Mouse (Mus musculus) limb, embryonic 15.5 days (tissue): ENCODE measurements at regions not wholly inside any gene's neighbourhood (a gene's known extent, or its start where the extent isn't known, plus 50 kb on each side); places are given as distances from the start of the nearest gene placed in this dataset.

Experiments
- ATAC-seq: fragments of 200-750 bp; cut with Nextera tagmentation; 2 replicates; pipeline ENCODE4 v1.8.0; 2017; ENCODE audit warnings: low read depth, moderate TSS enrichment; ENCODE audit not compliant: insufficient number of reproducible peaks, low FRiP score, low TSS enrichment
- H3K27ac ChIP-seq: fragments of 300-500 bp; sonication (generic); 2 replicates; pipeline ENCODE4 v1.5.1; 2015; ENCODE audit warnings: moderate library complexity, mild to moderate bottlenecking, inconsistent platforms
- H3K27me3 ChIP-seq: fragments of 300-500 bp; sonication (generic); 2 replicates; pipeline ENCODE4 v1.6.1; 2015; ENCODE audit warnings: inconsistent platforms
- H3K36me3 ChIP-seq: fragments of 300-500 bp; sonication (generic); 2 replicates; pipeline ENCODE4 v1.6.1; 2015; ENCODE audit warnings: inconsistent platforms
- H3K4me1 ChIP-seq: fragments of 300-500 bp; sonication (generic); 2 replicates; pipeline ENCODE4 v1.6.1; 2015; ENCODE audit warnings: inconsistent platforms
- H3K4me2 ChIP-seq: fragments of 300-500 bp; sonication (generic); 2 replicates; pipeline ENCODE4 v1.6.1; 2015; ENCODE audit warnings: mild to moderate bottlenecking, inconsistent platforms
- H3K4me3 ChIP-seq: fragments of 300-500 bp; sonication (generic); 2 replicates; pipeline ENCODE4 v1.5.1; 2015; ENCODE audit warnings: mild to moderate bottlenecking, inconsistent platforms
- H3K9ac ChIP-seq: fragments of 300-500 bp; sonication (generic); 2 replicates; pipeline ENCODE4 v1.6.1; 2015; ENCODE audit warnings: inconsistent platforms
- H3K9me3 ChIP-seq: fragments of 300-500 bp; sonication (generic); 2 replicates; pipeline ENCODE4 v1.6.1; 2016; ENCODE audit warnings: inconsistent platforms
- WGBS: fragments of 180-500 bp; shearing (Covaris S2); methylation state at CpG from one replicate; pipeline ENCODE4 v1.1.7; 2015; 5-methylcytosine and 5-hydroxymethylcytosine counted together

GRCm38 (mm10) chr1:190067181-190067580 is 103.3 kb downstream of the Prox1 start:
- H3K4me2 ChIP-seq, result no peak overlapping the region
- 69% methylated on average over 3 of the region's 3 CpGs for WGBS
- H3K27me3 ChIP-seq, result no peaks in the 10 kb centered on the region
- H3K9me3 ChIP-seq, result no peaks in the 10 kb centered on the region
- no peak for ATAC-seq
- no peaks in the 10 kb centered on the region for H3K4me1 ChIP-seq
- no peaks in the 10 kb centered on the region for H3K36me3 ChIP-seq
- H3K4me3 ChIP-seq, result no peak overlapping the region
- H3K27ac ChIP-seq, result no peak overlapping the region
- H3K9ac ChIP-seq, result no peak overlapping the region

GRCm38 (mm10) chr1:190066426-190066825 is 104.1 kb downstream of the Prox1 start:
- ATAC-seq, result no peak
- H3K36me3 ChIP-seq, result no peaks in the 10 kb centered on the region
- 47% methylated on average over 9 of the region's 9 CpGs for WGBS

GRCm38 (mm10) chr1:190061560-190062295 is 108.8 kb downstream of the Prox1 start:
- Histone ChIP-seq H3K4me1 (no peaks in the 10 kb centered on the region), H3K27me3 (no peaks in the 10 kb centered on the region), H3K36me3 (no peaks in the 10 kb centered on the region), H3K9ac (no peak overlapping the region), H3K9me3 (no peaks in the 10 kb centered on the region), H3K4me3 (no peak overlapping the region), H3K27ac (no peak overlapping the region), H3K4me2 (no peak overlapping the region)
- WGBS, result 57% methylated on average over 9 of the region's 9 CpGs
- no peak for ATAC-seq

More at GRCm38 (mm10) chr1:190066426-190066825, 104.1 kb downstream of the Prox1 start:
- no peak overlapping the region for H3K27ac ChIP-seq
- no peak overlapping the region for H3K9ac ChIP-seq
- no peaks in the 10 kb centered on the region for H3K27me3 ChIP-seq
- H3K4me2 ChIP-seq, result no peak overlapping the region
- no peaks in the 10 kb centered on the region for H3K4me1 ChIP-seq
- H3K9me3 ChIP-seq, result no peaks in the 10 kb centered on the region
- no peak overlapping the region for H3K4me3 ChIP-seq

- H3K4me3 ChIP-seq, result no peak overlapping the region
- no peaks in the 10 kb centered on the region for H3K9me3 ChIP-seq
- H3K27me3 ChIP-seq, result no peaks in the 10 kb centered on the region
- H3K9ac ChIP-seq, result no peak overlapping the region
- WGBS, result 71% methylated on average over 3 of the region's 3 CpGs
- no peaks in the 10 kb centered on the region for H3K4me1 ChIP-seq
- H3K27ac ChIP-seq, result no peak overlapping the region
- H3K4me2 ChIP-seq, result no peak overlapping the region
- no peak for ATAC-seq
- H3K36me3 ChIP-seq, result no peaks in the 10 kb centered on the region
These were observed 111.5 kb downstream of the Prox1 start for GRCm38 (mm10) chr1:190059025-190059424.

GRCm38 (mm10) chr1:190056931-190057330 is 113.6 kb downstream of the Prox1 start:
- no peak for ATAC-seq
- no peaks in the 10 kb centered on the region for H3K4me1 ChIP-seq
- H3K4me2 ChIP-seq, result no peak overlapping the region
- H3K4me3 ChIP-seq, result no peak overlapping the region
- H3K9ac ChIP-seq, result no peak overlapping the region
- H3K27me3 ChIP-seq, result no peaks in the 10 kb centered on the region
- 77% methylated on average over 2 of the region's 2 CpGs for WGBS
- no peaks in the 10 kb centered on the region for H3K36me3 ChIP-seq
- no peak overlapping the region for H3K27ac ChIP-seq
- H3K9me3 ChIP-seq, result no peaks in the 10 kb centered on the region

GRCm38 (mm10) chr1:190051903-190052302 is 118.6 kb downstream of the Prox1 start:
- Histone ChIP-seq H3K27me3 (no peaks in the 10 kb centered on the region), H3K4me3 (no peak overlapping the region), H3K9me3 (no peaks in the 10 kb centered on the region), H3K27ac (no peak overlapping the region), H3K9ac (no peak overlapping the region), H3K4me1 (no peaks in the 10 kb centered on the region), H3K4me2 (no peak overlapping the region), H3K36me3 (no peaks in the 10 kb centered on the region)
- ATAC-seq, result no peak
- WGBS, result 84% methylated on average over 2 of the region's 2 CpGs

- 71% methylated on average over 2 of the region's 2 CpGs for WGBS
- Histone ChIP-seq H3K4me3 (no peak overlapping the region), H3K9me3 (no peaks in the 10 kb centered on the region), H3K36me3 (no peaks in the 10 kb centered on the region), H3K27me3 (no peaks in the 10 kb centered on the region), H3K4me1 (no peaks in the 10 kb centered on the region), H3K4me2 (no peak overlapping the region), H3K9ac (no peak overlapping the region), H3K27ac (no peak overlapping the region)
- ATAC-seq, result no peak
These were observed 121.9 kb downstream of the Prox1 start for GRCm38 (mm10) chr1:190048521-190049170.

- Histone ChIP-seq H3K4me3 (no peak overlapping the region), H3K36me3 (no peaks in the 10 kb centered on the region), H3K9me3 (no peaks in the 10 kb centered on the region), H3K4me2 (no peak overlapping the region), H3K27me3 (no peaks in the 10 kb centered on the region), H3K4me1 (no peaks in the 10 kb centered on the region), H3K27ac (no peak overlapping the region), H3K9ac (no peak overlapping the region)
- no peak for ATAC-seq
- WGBS, result 77% methylated on average over 6 of the region's 6 CpGs
These were observed 123.3 kb downstream of the Prox1 start for GRCm38 (mm10) chr1:190047201-190047600.

GRCm38 (mm10) chr1:190045797-190046196 is 123.6 kb upstream of the Smyd2 start:
- no peak for ATAC-seq
- H3K9ac ChIP-seq, result no peak overlapping the region
- no peak overlapping the region for H3K4me2 ChIP-seq
- no peaks in the 10 kb centered on the region for H3K4me1 ChIP-seq
- no peaks in the 10 kb centered on the region for H3K9me3 ChIP-seq
- no peak overlapping the region for H3K4me3 ChIP-seq
- no peaks in the 10 kb centered on the region for H3K36me3 ChIP-seq
- H3K27ac ChIP-seq, result no peak overlapping the region
- no peaks in the 10 kb centered on the region for H3K27me3 ChIP-seq
- 31% methylated on average over 1 of the region's 1 CpGs for WGBS

GRCm38 (mm10) chr1:190044036-190044435 is 121.9 kb upstream of the Smyd2 start:
- H3K27me3 ChIP-seq, result no peaks in the 10 kb centered on the region
- H3K4me1 ChIP-seq, result no peaks in the 10 kb centered on the region
- no peak for ATAC-seq
- H3K36me3 ChIP-seq, result no peaks in the 10 kb centered on the region
- H3K9ac ChIP-seq, result no peak overlapping the region
- 38% methylated on average over 3 of the region's 3 CpGs for WGBS
- no peak overlapping the region for H3K4me2 ChIP-seq
- no peak overlapping the region for H3K27ac ChIP-seq
- H3K9me3 ChIP-seq, result no peaks in the 10 kb centered on the region
- no peak overlapping the region for H3K4me3 ChIP-seq

- no peaks in the 10 kb centered on the region for H3K27me3 ChIP-seq
- no peak overlapping the region for H3K9ac ChIP-seq
- WGBS, result 78% methylated on average over 10 of the region's 10 CpGs
- no peak overlapping the region for H3K4me2 ChIP-seq
- no peak overlapping the region for H3K4me3 ChIP-seq
- H3K36me3 ChIP-seq, result no peaks in the 10 kb centered on the region
- H3K4me1 ChIP-seq, result no peaks in the 10 kb centered on the region
- H3K27ac ChIP-seq, result no peak overlapping the region
- ATAC-seq, result no peak
- no peaks in the 10 kb centered on the region for H3K9me3 ChIP-seq
These were observed 121.0 kb upstream of the Smyd2 start for GRCm38 (mm10) chr1:190043156-190043555.

- H3K9ac ChIP-seq, result no peak overlapping the region
- H3K4me1 ChIP-seq, result no peaks in the 10 kb centered on the region
- H3K9me3 ChIP-seq, result no peaks in the 10 kb centered on the region
- H3K4me2 ChIP-seq, result no peak overlapping the region
- no peaks in the 10 kb centered on the region for H3K27me3 ChIP-seq
- H3K27ac ChIP-seq, result no peak overlapping the region
- 75% methylated on average over 4 of the region's 4 CpGs for WGBS
- no peak overlapping the region for H3K4me3 ChIP-seq
- no peaks in the 10 kb centered on the region for H3K36me3 ChIP-seq
- ATAC-seq, result no peak
These were observed 120.0 kb upstream of the Smyd2 start for GRCm38 (mm10) chr1:190042197-190042596.
